Mouse (Mus musculus) CH12.LX (cell line): Measurements from ENCODE around the gene Dcaf15. TPM values are rescaled to one million over a fixed set of nuclear protein-coding genes. Genes with fewer than 3 reads are reported as not detected.

Experiments used
- DNase-seq: peaks from one replicate; pipeline ENCODE4 v3.0.0-alpha.2; 2013; ENCODE audit errors: extremely low read depth
- H3K27ac ChIP-seq: 2 replicates; pipeline ENCODE4 v1.5.1; 2012; ENCODE audit warnings: low read depth, mild to moderate bottlenecking, control low read depth, moderate library complexity; ENCODE audit not compliant: insufficient read depth
- H3K27me3 ChIP-seq: replicated peaks from 2 replicates; pipeline ENCODE3; 2012; ENCODE audit warnings: inconsistent platforms
- H3K36me3 ChIP-seq, 2 experiments: replicated peaks in 1 of 2; 2 replicates each; pipeline versions ENCODE3 to v1.6.1; 2012; ENCODE audit warnings: inconsistent platforms in 1 of 2, low read length in 1 of 2, mild to moderate bottlenecking in 1 of 2, mixed read lengths in 1 of 2, moderate library complexity in 1 of 2; ENCODE audit not compliant: control insufficient read depth in 1 of 2, insufficient read depth in 1 of 2
- H3K4me1 ChIP-seq, 2 experiments: 2 replicates each; pipeline ENCODE4 v1.6.1; 2012; ENCODE audit warnings: inconsistent platforms in 1 of 2, moderate library complexity in 1 of 2; ENCODE audit not compliant: insufficient read depth in 2 of 2, control insufficient read depth in 1 of 2
- H3K4me2 ChIP-seq: 2 replicates; pipeline ENCODE4 v1.6.1; 2012; ENCODE audit warnings: low read depth, mild to moderate bottlenecking, control low read depth; ENCODE audit not compliant: poor library complexity, insufficient read depth, severe bottlenecking
- H3K4me3 ChIP-seq, 3 experiments: fragments of 150-350 bp in 1 of 3; sonication (generic) in 1 of 3; replicated peaks in 1 of 3; 2 replicates each; pipeline versions ENCODE3 to v1.5.1; 2011 to 2012; ENCODE audit warnings: low read depth in 2 of 3, low read length in 2 of 3, mild to moderate bottlenecking in 2 of 3, moderate library complexity in 2 of 3, control low read depth in 1 of 3, improper control_type of control experiment in 1 of 3, inconsistent platforms in 1 of 3, mixed read lengths in 1 of 3; ENCODE audit not compliant: poor library complexity in 1 of 3
- H3K79me2 ChIP-seq: replicated peaks from 2 replicates; pipeline ENCODE4 v1.6.1; 2012; ENCODE audit warnings: mild to moderate bottlenecking, moderate library complexity; ENCODE audit not compliant: control insufficient read depth, poor library complexity, insufficient read depth, severe bottlenecking; ENCODE audit errors: extremely low read depth
- H3K9ac ChIP-seq: 2 replicates; pipeline ENCODE4 v1.6.1; 2012; ENCODE audit warnings: low read depth, mild to moderate bottlenecking, control low read depth, moderate library complexity; ENCODE audit not compliant: insufficient read depth
- H3K9me3 ChIP-seq: replicated peaks from 2 replicates; pipeline ENCODE3; 2012; ENCODE audit warnings: low read length, inconsistent platforms, mixed read lengths
- BHLHE40 ChIP-seq: IDR thresholded peaks from 2 replicates; pipeline ENCODE4 v1.6.1; 2011; ENCODE audit warnings: mild to moderate bottlenecking, low read depth, low read length, improper control_type of control experiment
- CHD1 ChIP-seq: IDR thresholded peaks from 2 replicates; pipeline ENCODE4 v1.6.1; 2012; ENCODE audit warnings: low read depth, low read length, improper control_type of control experiment, inconsistent platforms
- E2F4 ChIP-seq: IDR thresholded peaks from 2 replicates; pipeline ENCODE4 v1.6.1; 2011; ENCODE audit warnings: low read depth, low read length, improper control_type of control experiment; ENCODE audit not compliant: insufficient replicate concordance
- EP300 ChIP-seq: IDR thresholded peaks from 2 replicates; pipeline ENCODE4 v1.6.1; 2011; ENCODE audit warnings: low read length, improper control_type of control experiment
- ETS1 ChIP-seq: conservative IDR thresholded peaks from 2 replicates; pipeline ENCODE4 v1.6.1; 2012; ENCODE audit warnings: low read depth, mild to moderate bottlenecking, inconsistent platforms, low read length, improper control_type of control experiment, moderate library complexity
- GABPA ChIP-seq: IDR thresholded peaks from 2 replicates; pipeline ENCODE4 v1.6.1; 2012; ENCODE audit warnings: low read depth, low read length, improper control_type of control experiment, inconsistent platforms; ENCODE audit not compliant: insufficient replicate concordance
- HCFC1 ChIP-seq: IDR thresholded peaks from 2 replicates; pipeline ENCODE4 v1.6.1; 2012; ENCODE audit warnings: low read depth, mild to moderate bottlenecking, inconsistent platforms, low read length, improper control_type of control experiment
- IRF4 ChIP-seq: IDR thresholded peaks from 2 replicates; pipeline ENCODE4 v1.6.1; 2014; ENCODE audit warnings: low read depth, mild to moderate bottlenecking, inconsistent platforms, low read length, improper control_type of control experiment
- JUN ChIP-seq: IDR thresholded peaks from 2 replicates; pipeline ENCODE4 v1.6.1; 2011; ENCODE audit warnings: low read depth, mild to moderate bottlenecking, low read length, improper control_type of control experiment, moderate library complexity; ENCODE audit not compliant: insufficient read depth
- JUND ChIP-seq: conservative IDR thresholded peaks from 2 replicates; pipeline ENCODE4 v1.6.1; 2011; ENCODE audit warnings: low read depth, low read length, improper control_type of control experiment
- KAT2A ChIP-seq: IDR thresholded peaks from 2 replicates; pipeline ENCODE4 v1.6.1; 2012; ENCODE audit warnings: low read length, improper control_type of control experiment, inconsistent platforms; ENCODE audit not compliant: insufficient replicate concordance
- MAFK ChIP-seq: IDR thresholded peaks from 2 replicates; pipeline ENCODE4 v1.6.1; 2011; ENCODE audit warnings: low read length, improper control_type of control experiment; ENCODE audit not compliant: insufficient replicate concordance
- MAX ChIP-seq: IDR thresholded peaks from 2 replicates; pipeline ENCODE4 v1.6.1; 2011; ENCODE audit warnings: low read length, improper control_type of control experiment
- MAZ ChIP-seq: IDR thresholded peaks from 2 replicates; pipeline ENCODE4 v1.6.1; 2012; ENCODE audit warnings: low read depth, mild to moderate bottlenecking, inconsistent platforms, low read length, improper control_type of control experiment, moderate library complexity
- MEF2A ChIP-seq: IDR thresholded peaks from 2 replicates; pipeline ENCODE4 v1.6.1; 2014; ENCODE audit warnings: low read depth, mild to moderate bottlenecking, inconsistent platforms, low read length, improper control_type of control experiment, borderline replicate concordance
- MYC ChIP-seq: IDR thresholded peaks from 2 replicates; pipeline ENCODE4 v1.6.1; 2011; ENCODE audit warnings: low read depth, mild to moderate bottlenecking, improper control_type of control experiment, low read length
- NELFE ChIP-seq: IDR thresholded peaks from 2 replicates; pipeline ENCODE4 v1.6.1; 2011; ENCODE audit warnings: low read depth, low read length, improper control_type of control experiment
- NRF1 ChIP-seq: IDR thresholded peaks from 2 replicates; pipeline ENCODE4 v1.6.1; 2014; ENCODE audit warnings: low read depth, mild to moderate bottlenecking, inconsistent platforms, low read length, improper control_type of control experiment, moderate library complexity
- POLR2A ChIP-seq: IDR thresholded peaks from 2 replicates; pipeline ENCODE4 v1.6.1; 2011; ENCODE audit warnings: low read depth, mild to moderate bottlenecking, improper control_type of control experiment, low read length
- RAD21 ChIP-seq: IDR thresholded peaks from 2 replicates; pipeline ENCODE4 v1.6.1; 2011; ENCODE audit warnings: low read depth, mild to moderate bottlenecking, low read length, improper control_type of control experiment, moderate library complexity
- SIN3A ChIP-seq: IDR thresholded peaks from 2 replicates; pipeline ENCODE4 v1.6.1; 2012; ENCODE audit warnings: low read length, improper control_type of control experiment, inconsistent platforms
- SMC3 ChIP-seq: IDR thresholded peaks from 2 replicates; pipeline ENCODE4 v1.6.1; 2011; ENCODE audit warnings: low read depth, low read length, improper control_type of control experiment
- TBP ChIP-seq: conservative IDR thresholded peaks from 2 replicates; pipeline ENCODE4 v1.6.1; 2011; ENCODE audit warnings: low read depth, low read length, improper control_type of control experiment
- TCF12 ChIP-seq: IDR thresholded peaks from 2 replicates; pipeline ENCODE4 v1.6.1; 2014; ENCODE audit warnings: low read depth, mild to moderate bottlenecking, inconsistent platforms, low read length, improper control_type of control experiment
- UBTF ChIP-seq: IDR thresholded peaks from 2 replicates; pipeline ENCODE4 v1.6.1; 2012; ENCODE audit warnings: low read depth, mild to moderate bottlenecking, inconsistent platforms, low read length, improper control_type of control experiment, moderate library complexity
- USF1 ChIP-seq: IDR thresholded peaks from 2 replicates; pipeline ENCODE4 v1.6.1; 2014; ENCODE audit warnings: low read depth, mild to moderate bottlenecking, inconsistent platforms, low read length, improper control_type of control experiment
- USF2 ChIP-seq: conservative IDR thresholded peaks from 2 replicates; pipeline ENCODE4 v1.6.1; 2011; ENCODE audit warnings: low read depth, low read length, improper control_type of control experiment
- ZC3H11A ChIP-seq: IDR thresholded peaks from 2 replicates; pipeline ENCODE4 v1.6.1; 2012; ENCODE audit warnings: low read depth, mild to moderate bottlenecking, inconsistent platforms, low read length, improper control_type of control experiment
- ZKSCAN1 ChIP-seq: IDR thresholded peaks from 2 replicates; pipeline ENCODE4 v1.6.1; 2012; ENCODE audit warnings: low read depth, inconsistent platforms, low read length, improper control_type of control experiment, borderline replicate concordance
- ZMIZ1 ChIP-seq: IDR thresholded peaks from 2 replicates; pipeline ENCODE4 v1.6.1; 2012; ENCODE audit warnings: low read depth, mild to moderate bottlenecking, inconsistent platforms, low read length, improper control_type of control experiment
- ZNF384 ChIP-seq: IDR thresholded peaks from 2 replicates; pipeline ENCODE4 v1.6.1; 2012; ENCODE audit warnings: low read depth, low read length, improper control_type of control experiment, inconsistent platforms
- dilution Hi-C: fragments of 300-500 bp; cut with MboI; formaldehyde crosslinking; loops from 2 replicates; pipeline ENCODE4 v1.14.3; 2020; ENCODE audit warnings: low sequenced_read_pairs; ENCODE audit not compliant: extremely low pct_unique_long_range_greater_than_20kb, extremely low pct_ligation_motif_present
- in situ Hi-C: fragments of 300-500 bp; cut with MboI; formaldehyde crosslinking; loops from 3 replicates; pipeline ENCODE4 v1.14.3; 2019; ENCODE audit warnings: low sequenced_read_pairs, low pct_ligation_motif_present, low pct_unique_long_range_greater_than_20kb, mixed read lengths
- polyA plus RNA-seq: library from polyadenylated mRNA; unstranded; fragments of >175 nt; gene quantifications from 2 replicates; pipeline ENCODE4 v1.2.1, GENCODE M21; 2012; ENCODE audit warnings: low read depth; ENCODE audit not compliant: insufficient read length
- total RNA-seq, 2 experiments: library from RNA; depleted of rRNA; stranded (reverse); fragments of 300-350 nt in 1 of 2; fragments of >200 nt in 1 of 2; gene quantifications; 2 replicates each; pipeline ENCODE4 v1.2.3; 2012 to 2014

Gene Dcaf15
- total and polyA plus RNA-seq, 3 experiments: 39.3 to 50.7 (median 47.9) TPM

- no peak overlapping the region for H3K27ac ChIP-seq
- H3K4me3 ChIP-seq: no peak overlapping the region
- no peak overlapping the region for H3K9ac ChIP-seq
- TF ChIP-seq UBTF (no peak), E2F4 (no peak), SIN3A (no peak), IRF4 (no peak), SMC3 (no peak), MAZ (no peak), MEF2A (no peak), EP300 (no peak), TBP (no peak), RAD21 (no peak), POLR2A (no peak), MYC (no peak), NELFE (no peak), ZKSCAN1 (no peak)
- TF ChIP-seq, all 38 proteins: peak for 0
- Histone ChIP-seq H3K4me2 (no peak overlapping the region), H3K4me1 (peaks cover 4 to 20% of the 10 kb centered on the region in 2 experiments; a peak in 3 of 4 replicates), H3K36me3 (peaks cover 7 to 28% of the 10 kb centered on the region in 2 experiments), H3K27me3 (peaks cover 8% of the 10 kb centered on the region), H3K79me2 (0 out of 2 replicates have a peak, but pooled peaks cover 3% of the 10 kb centered on the region), H3K9me3 (peaks cover 3% of the 10 kb centered on the region)
- no peak for DNase-seq
- dilution Hi-C loops: no loop called here
- in situ Hi-C loops: no loop called here
Observed at GRCm38 (mm10) chr8:84148531-84148850, 43.9 kb upstream of the Dcaf15 start.

- H3K9ac ChIP-seq: peak within 1 kb of the TSS; percentile 58
- peaks cover 13 to 33% of the 10 kb centered on the region in 2 experiments for H3K36me3 ChIP-seq
- H3K4me1 ChIP-seq: peaks cover 4 to 20% of the 10 kb centered on the region in 2 experiments; a peak in 3 of 4 replicates
- H3K9me3 ChIP-seq: peaks cover 3% of the 10 kb centered on the region
- peak within 1 kb of the TSS; percentile 81 to 88 (median 83) for H3K4me3 ChIP-seq
- H3K27me3 ChIP-seq: peaks cover 8% of the 10 kb centered on the region
- dilution Hi-C loops (no loop called here), in situ Hi-C loops (no loop called here)
- DNase-seq: peak; percentile 97
- no peak within 1 kb of the TSS for H3K27ac ChIP-seq
- 0 out of 2 replicates have a peak, but pooled peaks cover 3% of the 10 kb centered on the region for H3K79me2 ChIP-seq
- peak within 1 kb of the TSS; percentile 25; the same call in 1 of the 2 replicates for H3K4me2 ChIP-seq
- no peak for TF ChIP-seq ZMIZ1
- TF ChIP-seq ETS1: no peak
- TF ChIP-seq ZC3H11A: no peak
- peak; percentile 93; the same call in 1 of the 2 replicates for TF ChIP-seq KAT2A
- no peak for TF ChIP-seq RAD21
- TF ChIP-seq GABPA: peak; percentile 48; the same call in 1 of the 2 replicates
- no peak for TF ChIP-seq SMC3
- TF ChIP-seq BHLHE40: no peak
- peak; percentile 99 for TF ChIP-seq MAX
- TF ChIP-seq HCFC1: peak; percentile 99
- peak; percentile 99 for TF ChIP-seq NRF1
- no peak for TF ChIP-seq JUND
- TF ChIP-seq USF1: no peak
- no peak for TF ChIP-seq JUN
- TF ChIP-seq MAFK: no peak
- TF ChIP-seq MAZ: no peak
- 0 out of 2 replicates have a peak, but pooled peaks have one; percentile 36 for TF ChIP-seq TCF12
- no peak for TF ChIP-seq ZNF384
- TF ChIP-seq TBP: no peak
- TF ChIP-seq E2F4: peak; percentile 91; the same call in 1 of the 2 replicates
- TF ChIP-seq CHD1: no peak
- 0 out of 2 replicates have a peak, but pooled peaks have one; percentile 22 for TF ChIP-seq USF2
Observed at GRCm38 (mm10) chr8:84147769-84148530, 43.4 kb upstream of the Dcaf15 start, which contains the start of the genes Cc2d1a and 4930432K21Rik. Gene Cc2d1a (minus strand): TSS chr8:84147936. Gene 4930432K21Rik (plus strand): TSS chr8:84148025.
